Mouse (Mus musculus) ZHBTc4 (cell line): Measurements from ENCODE around the gene Stmn3.

Experiments
- DNase-seq: peaks from one replicate; pipeline ENCODE4 v3.0.0-alpha.2; 2011; ENCODE audit warnings: low read depth, low spot score

Gene Stmn3

DNA sequence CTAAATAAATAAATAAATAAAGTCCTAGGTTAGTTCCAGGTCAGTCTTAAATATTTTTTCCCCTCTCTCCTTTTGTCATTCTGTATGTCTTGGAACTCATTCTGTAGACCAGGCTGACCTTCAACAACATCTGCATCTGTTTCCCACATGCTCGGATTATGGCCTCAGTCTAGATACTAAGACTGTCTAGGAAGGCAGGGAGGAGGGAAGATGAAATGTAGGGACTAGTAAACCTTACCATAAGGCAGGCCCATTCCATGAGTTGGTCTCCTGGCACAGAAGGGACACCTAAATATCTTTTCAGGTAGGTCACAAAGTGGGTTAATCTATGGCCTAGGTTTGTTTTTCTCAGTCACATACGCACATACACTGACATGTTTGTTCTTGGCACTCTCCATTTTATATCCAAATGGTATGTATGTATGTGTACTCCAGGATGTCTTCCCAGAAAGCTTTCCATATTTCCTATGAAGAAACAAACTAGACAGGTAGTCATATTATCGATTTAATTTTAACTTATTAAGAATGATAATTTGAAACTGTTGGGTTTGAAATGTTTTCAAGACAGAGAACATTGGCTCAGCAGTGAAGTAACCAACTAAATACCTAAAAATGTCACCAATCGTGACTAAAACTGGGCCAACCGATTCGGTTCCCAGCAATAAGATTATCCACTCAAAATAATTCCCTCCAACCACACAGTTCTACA, 27.5 kb downstream of the Stmn3 start:
- DNase-seq: no peak

DNA sequence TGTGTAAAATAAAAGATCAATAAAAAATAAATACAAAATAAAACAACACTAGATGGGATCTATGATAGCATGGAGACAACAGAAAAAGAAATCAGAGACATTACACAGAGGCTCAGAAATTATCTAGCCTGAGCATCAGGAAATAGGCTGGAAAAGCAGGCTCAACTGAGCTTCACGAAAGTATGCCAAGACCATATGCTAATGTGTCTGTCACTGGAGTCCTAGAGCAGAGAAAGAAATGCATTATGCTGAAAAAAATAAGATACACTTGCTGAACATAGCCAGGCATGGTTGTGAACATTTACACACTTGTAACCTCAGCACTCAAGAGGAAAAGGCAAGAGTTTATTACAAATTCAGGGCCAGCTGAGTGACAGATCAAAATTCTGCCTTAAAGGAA, 34.3 kb downstream of the Stmn3 start:
- no peak for DNase-seq

DNA sequence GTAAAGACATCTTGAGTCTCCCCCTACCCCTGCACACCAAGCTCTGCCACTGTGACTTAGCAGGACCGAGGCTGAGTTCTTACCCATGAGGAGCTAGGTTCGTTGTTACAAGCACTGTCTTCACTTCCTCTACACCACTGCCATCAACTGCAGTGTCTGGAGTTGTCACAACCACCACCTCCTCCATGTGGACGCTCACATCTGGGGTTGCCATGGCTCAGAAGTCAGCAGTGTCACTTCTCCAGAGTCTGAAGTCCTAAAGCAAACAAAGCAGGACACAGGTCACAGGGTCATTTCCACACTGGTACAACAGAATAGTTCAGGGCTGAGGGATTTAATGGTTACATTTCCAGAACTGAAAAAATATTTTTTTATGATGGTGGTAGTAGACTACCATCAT, 36.4 kb downstream of the Stmn3 start:
- no peak for DNase-seq

DNA sequence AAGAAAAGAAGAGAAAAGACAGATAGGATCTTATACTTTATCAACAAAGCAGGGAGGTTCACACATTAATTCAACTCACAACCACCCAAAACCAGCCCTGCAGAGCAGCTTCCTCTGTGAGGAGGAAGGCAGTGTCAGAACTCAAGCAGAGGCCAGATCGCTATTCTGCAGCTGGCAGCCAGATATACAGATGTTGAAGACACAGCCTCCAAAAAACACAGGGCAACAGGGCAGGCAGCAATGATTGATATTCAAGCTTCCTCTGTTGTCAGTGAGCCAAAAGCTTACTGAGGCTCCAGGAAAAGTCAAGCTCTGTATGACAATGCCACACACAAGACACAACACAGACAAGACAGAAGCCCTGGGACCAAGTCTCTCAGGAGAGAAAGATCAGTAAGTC, 37.5 kb downstream of the Stmn3 start:
- DNase-seq: no peak

DNA sequence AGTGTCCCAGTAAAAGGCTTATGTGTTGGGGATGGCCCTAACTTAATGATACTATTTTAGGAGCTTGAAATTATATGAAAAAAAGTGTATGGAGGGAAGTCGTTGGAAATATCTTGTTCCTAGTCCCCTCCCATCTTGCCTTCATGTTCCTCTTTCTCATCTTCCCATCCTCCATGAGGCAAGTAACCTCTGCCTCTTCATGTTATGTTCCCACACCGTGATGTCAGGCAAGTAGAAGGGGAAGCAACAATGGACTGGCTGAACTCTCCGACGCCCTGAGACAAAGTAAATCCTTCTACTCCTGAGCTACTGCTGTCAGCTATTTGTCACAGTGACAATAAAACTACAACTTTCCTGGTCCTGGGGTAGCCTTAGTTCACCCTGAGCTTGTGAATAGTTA, 39.7 kb downstream of the Stmn3 start:
- DNase-seq: no peak

DNA sequence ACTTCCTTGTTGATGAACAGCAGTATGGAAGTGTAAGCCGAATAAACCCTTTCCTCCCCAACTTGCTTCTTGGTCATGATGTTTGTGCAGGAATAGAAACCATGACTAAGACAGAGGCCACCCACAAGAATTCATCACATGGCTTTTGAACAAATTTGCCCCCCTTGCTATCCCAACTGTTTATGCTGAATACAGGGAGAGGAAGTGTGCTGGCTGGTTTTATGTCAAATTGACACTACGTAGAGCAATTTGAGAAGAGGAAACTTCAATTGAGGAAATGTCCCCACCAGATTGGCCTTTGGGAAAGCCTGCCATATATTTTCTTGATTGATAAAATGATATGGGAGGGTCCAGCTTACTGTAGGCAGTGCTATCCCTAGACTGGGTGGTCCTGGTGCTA, 40.5 kb downstream of the Stmn3 start:
- no peak for DNase-seq

DNA sequence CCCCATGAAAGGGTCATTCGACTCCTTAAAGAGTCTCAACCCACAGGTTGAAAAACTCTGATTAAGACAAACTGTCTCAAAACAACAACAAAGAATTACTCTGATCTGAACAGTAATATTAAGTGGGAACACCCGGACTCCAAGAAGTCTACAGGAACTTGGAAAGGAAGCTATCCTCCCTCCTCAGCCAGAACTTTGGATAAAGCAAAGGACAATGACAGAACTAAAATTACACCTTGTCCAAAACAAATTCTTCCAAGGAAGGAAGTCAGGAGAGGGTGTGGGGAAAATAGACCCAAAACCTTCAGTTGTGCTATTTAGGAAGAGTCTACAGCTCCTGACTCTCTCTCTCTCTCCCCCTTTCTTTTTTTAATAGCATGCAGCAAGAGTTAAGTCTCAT, 42.2 kb downstream of the Stmn3 start:
- no peak for DNase-seq

DNA sequence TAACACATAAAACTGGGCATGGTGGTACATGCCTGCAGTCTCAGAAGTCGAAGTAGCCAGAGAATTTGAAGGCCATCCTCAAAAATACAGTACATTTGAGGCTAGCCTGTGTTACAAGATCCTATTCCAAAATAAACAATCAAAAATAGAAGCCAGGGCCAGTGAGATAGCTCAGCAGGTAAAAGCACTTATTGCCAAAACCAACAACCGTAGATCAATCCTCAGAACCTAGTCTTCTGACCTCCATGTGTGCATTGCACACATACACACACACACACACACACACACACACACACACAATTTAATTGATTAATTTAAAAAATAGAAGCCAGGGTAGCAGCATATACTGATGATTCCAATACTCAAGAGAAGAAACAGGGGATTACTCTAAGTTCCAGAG, 47.5 kb downstream of the Stmn3 start:
- DNase-seq: no peak
